Comparison of ENCODE assay signal across 10 mouse cellular contexts in the genomic region with DNA sequence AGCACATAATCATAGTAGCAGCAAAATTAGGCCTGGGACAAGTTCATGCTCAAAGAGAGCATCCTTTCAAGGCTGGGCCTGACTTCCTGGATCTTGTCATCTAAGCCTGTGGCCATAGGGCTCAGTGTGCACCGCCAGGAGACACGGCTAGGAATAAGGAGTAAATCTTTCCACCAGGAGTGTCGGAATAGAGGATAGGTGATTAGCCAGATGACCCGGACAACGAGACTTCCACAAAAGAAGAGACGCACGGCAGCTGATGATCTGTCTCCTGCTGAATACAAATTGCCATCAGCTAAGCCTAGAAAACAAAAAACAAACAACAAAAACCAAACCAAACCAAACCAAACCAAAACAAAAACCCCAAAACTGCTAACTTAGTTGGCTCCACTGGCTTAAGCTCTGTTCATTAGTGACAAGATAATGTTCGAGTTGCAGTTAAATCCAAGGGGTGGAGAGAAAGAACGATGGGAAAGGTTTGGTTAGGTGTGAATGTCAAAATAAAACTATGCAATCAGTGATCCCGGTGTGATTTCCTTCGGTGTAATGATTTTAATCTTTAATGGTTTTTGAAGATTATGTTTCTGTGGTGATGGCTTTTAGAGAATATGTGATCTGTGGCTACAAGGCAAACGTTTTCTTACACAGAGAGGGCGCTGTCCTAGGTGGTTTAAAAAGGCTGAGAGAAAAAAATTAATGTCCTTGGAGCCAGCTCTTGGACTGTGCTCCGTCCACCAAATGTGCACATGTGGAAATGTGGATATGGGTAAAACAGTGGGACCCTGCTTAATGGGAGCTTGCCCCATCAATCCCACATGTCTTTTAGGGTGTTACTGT. TPM values are rescaled to one million over a fixed set of nuclear protein-coding genes. Genes with fewer than 3 reads are reported as not detected.
DNase-seq lines count a peak whose midpoint lies in the region; ATAC-seq and TF ChIP-seq lines count a peak whose summit lies in the region.
"Had no signal": no experiment of that assay in that cellular context is flagged by ENCODE, and none has a peak within 500 bp of the region (broad histone marks: within the 10 kb centered on the region; RNA-seq: fewer than 3 reads in every experiment).

No protein-coding gene starts in this region.

- H3K36me3 ChIP-seq in kidney, adult 2 months (ENCODE audit: control insufficient read depth, insufficient read depth, low read length): no peaks in the 10 kb centered on the region
- no peaks in the 10 kb centered on the region for H3K36me3 ChIP-seq in midbrain, embryonic 11.5 days (ENCODE audit: control insufficient read depth, insufficient read depth, low read length)
- H3K36me3 ChIP-seq: G1E had no signal

- H3K4me2 ChIP-seq in midbrain, embryonic 11.5 days: no peak overlapping the region

- H3K27me3 ChIP-seq in kidney, adult 2 months (replicated peaks; ENCODE audit: control insufficient read depth, insufficient read depth, low read length): no peaks in the 10 kb centered on the region
- H3K27me3 ChIP-seq in midbrain, embryonic 11.5 days (ENCODE audit: control insufficient read depth, insufficient read depth, low read length): no peaks in the 10 kb centered on the region

- no peak for TF ChIP-seq POLR2A in kidney, adult 2 months (IDR thresholded peaks at IDR 0.05; ENCODE audit: low read depth, low read length)
- TF ChIP-seq POLR2A in lung, adult 2 months (IDR thresholded peaks at IDR 0.05; ENCODE audit: borderline replicate concordance, extremely low read depth, low read depth, low read length): no peak

- no peak overlapping the region for H3K27ac ChIP-seq in kidney, adult 2 months (ENCODE audit: insufficient read depth, low read depth, low read length)
- no peak overlapping the region for H3K27ac ChIP-seq in midbrain, embryonic 11.5 days (ENCODE audit: low read depth, low read length)

- H3K9me3 ChIP-seq in midbrain, embryonic 11.5 days (ENCODE audit: control insufficient read depth, low read length): no peaks in the 10 kb centered on the region
- H3K9me3 ChIP-seq: G1E had no signal

- H3K9ac ChIP-seq in midbrain, embryonic 11.5 days (ENCODE audit: low read length): no peak overlapping the region

- H3K4me3 ChIP-seq in kidney, adult 2 months (ENCODE audit: insufficient read depth, low read depth, low read length): no peak overlapping the region
- no peak overlapping the region for H3K4me3 ChIP-seq in lung, adult 2 months (replicated peaks; ENCODE audit: extremely low read depth, low read depth, low read length)
- no peak overlapping the region for H3K4me3 ChIP-seq in midbrain, embryonic 11.5 days (ENCODE audit: low read depth, low read length)

- DNase-seq in kidney, adult 9 months: peak; percentile 5
- no peak for DNase-seq in kidney, adult 2 months
- DNase-seq in 3T3-L1 (ENCODE audit: low read depth, low spot score) (peak; percentile 74), MN1 (ENCODE audit: low spot score) (peak; percentile 76)
- DNase-seq in hindlimb bud, embryonic 11.5 days (ENCODE audit: extremely low spot score, low read depth, low spot score): peak; percentile 20
- no peak for DNase-seq in neural tube, embryonic 10.5 days (ENCODE audit: extremely low spot score, low spot score)
- DNase-seq in lung, adult 2 months: no peak
- no peak for DNase-seq in midbrain, embryonic 11.5 days (ENCODE audit: low spot score, missing footprints)

- ATAC-seq in midbrain, embryonic 11.5 days (ENCODE audit: low FRiP score): no peak
- ATAC-seq: forebrain, embryonic 16.5 days had no signal

- H3K4me1 ChIP-seq in kidney, adult 2 months (ENCODE audit: control insufficient read depth, insufficient read depth, low read length): no peaks in the 10 kb centered on the region
- no peaks in the 10 kb centered on the region for H3K4me1 ChIP-seq in lung, adult 2 months (ENCODE audit: control insufficient read depth, insufficient read depth, low read length)
- no peaks in the 10 kb centered on the region for H3K4me1 ChIP-seq in midbrain, embryonic 11.5 days (ENCODE audit: control insufficient read depth, insufficient read depth, low read length)

- 75% methylated on average over 14 of the region's 14 CpGs for WGBS in kidney, adult 2 months
- 74% methylated on average over 14 of the region's 14 CpGs for WGBS in lung, adult 2 months
- 70% methylated on average over 14 of the region's 14 CpGs for WGBS in midbrain, embryonic 11.5 days

- TF ChIP-seq CTCF in kidney, adult 2 months (conservative IDR thresholded peaks at IDR 0.05; ENCODE audit: insufficient read depth, insufficient read length, low read depth, low read length): no peak
- TF ChIP-seq CTCF in lung, adult 2 months (IDR thresholded peaks at IDR 0.05; ENCODE audit: insufficient read depth, low read length): no peak

RNA-seq across cellular contexts. Expression of a gene that starts 51.8 kb away (rescaled TPM):
- polyA plus RNA-seq in kidney, adult 2 months (2012; rRNA removed): 2.8 and 4.4 TPM in 2 replicates
- 2.6 and 4.9 TPM in 2 replicates for polyA plus RNA-seq in lung, adult 2 months (2012; rRNA removed)
- polyA plus RNA-seq in midbrain, embryonic 11.5 days (2014; fragmentation: Nextera tagmentation; extraction: Ambion mirVana): 192 and 200 TPM in 2 replicates

Comparison
In these comparisons a context has a peak if more than half of its experiments do, and no peak if none do; other contexts are left out.
1. DNase-seq: peak in kidney, adult 9 months (single experiment), 3T3-L1 (single experiment), MN1 (single experiment) and hindlimb bud, embryonic 11.5 days (single experiment); none in kidney, adult 2 months (single experiment), neural tube, embryonic 10.5 days (single experiment), lung, adult 2 months (single experiment) and midbrain, embryonic 11.5 days (single experiment).
2. RNA of a gene that starts 51.8 kb away (polyA plus RNA-seq): 192 to 200 TPM in midbrain, embryonic 11.5 days; 2.6 to 4.9 TPM in lung, adult 2 months and 2.8 to 4.4 TPM in kidney, adult 2 months; every median in the first group is over 10 times any median in the second.